Mouse (Mus musculus): ENCODE measurements around the gene Tuba3a. TPM values are rescaled to one million over a fixed set of nuclear protein-coding genes. Genes with fewer than 3 reads are reported as not detected.
A peak's percentile ranks its signal among the peaks of the same experiment; 100 is the strongest.
"Not testable (repeated sequence)": the region's sequence is repeated elsewhere in the genome, so short reads cannot be mapped to it uniquely, and the experiment has no call there.

Gene Tuba3a
- total RNA-seq, 2 experiments from 2014 or later = not detected

DNA sequence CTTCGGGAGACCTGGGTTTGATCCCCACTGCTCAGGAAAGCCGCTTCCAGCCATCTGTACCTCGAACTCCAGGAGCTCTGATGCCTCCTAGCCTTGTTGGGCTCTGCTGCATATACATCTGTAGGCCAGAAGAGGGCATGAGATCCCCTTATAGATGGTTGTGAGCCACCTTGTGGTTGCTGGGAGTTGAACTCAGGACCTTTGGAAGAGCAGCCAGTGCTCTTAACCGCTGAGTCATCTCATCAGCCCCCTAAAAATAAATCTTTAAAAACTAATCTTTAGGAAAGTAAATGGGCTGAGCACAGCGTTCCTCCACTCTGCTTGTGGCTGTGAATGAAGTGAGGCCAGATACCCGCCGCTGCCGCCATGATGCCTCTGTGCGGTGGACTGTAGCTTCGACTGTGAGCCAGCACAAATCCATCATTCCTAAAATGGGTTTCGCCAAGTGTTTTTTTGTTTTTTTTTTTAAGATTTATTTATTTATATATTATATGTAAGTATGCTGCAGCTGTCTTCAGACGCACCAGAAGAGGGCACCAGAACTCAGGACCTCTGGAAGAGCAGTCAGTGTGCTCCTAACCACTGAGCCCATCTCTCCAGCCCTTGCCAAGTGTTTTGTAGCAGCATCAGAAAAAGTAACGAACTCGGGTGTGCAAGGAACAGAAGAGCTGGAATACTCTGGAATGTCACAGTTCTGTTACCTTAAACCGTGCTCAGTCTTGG is 10.8 kb downstream of the Tuba3a start:
- Histone ChIP-seq H3K4me3 (no peak overlapping the region), H3K27ac (no peak overlapping the region)
- peak; percentile 43 for TF ChIP-seq CTCF (IDR thresholded peaks at IDR 0.05)
- DNase-seq (ENCODE audit: extremely low spot score in 1 of 2, low spot score in 2 of 2) = peak in 1 of 2 experiments; percentile 37
- intact Hi-C loops (cut with DNase I) = loop anchor here (2.0 to 5.0 kb wide), 4 partner anchors 92 to 327 kb away; partner anchors contain the start of genes Acrbp and Iffo1

- DNase-seq (ENCODE audit: extremely low spot score in 1 of 2, low spot score in 2 of 2) = no peak
- intact Hi-C loops (cut with DNase I) = loop anchor here (5.0 kb wide), 2 partner anchors 125 to 225 kb away; partner anchors contain the start of genes Acrbp and Iffo1
- no peak overlapping the region for H3K4me3 ChIP-seq
- H3K27ac ChIP-seq = no peak overlapping the region; the same call in 1 of the 2 replicates
- TF ChIP-seq CTCF (IDR thresholded peaks at IDR 0.05) = no peak
Measured at GRCm38 (mm10) chr6:125272228-125272785, 13.5 kb downstream of the Tuba3a start.

DNA sequence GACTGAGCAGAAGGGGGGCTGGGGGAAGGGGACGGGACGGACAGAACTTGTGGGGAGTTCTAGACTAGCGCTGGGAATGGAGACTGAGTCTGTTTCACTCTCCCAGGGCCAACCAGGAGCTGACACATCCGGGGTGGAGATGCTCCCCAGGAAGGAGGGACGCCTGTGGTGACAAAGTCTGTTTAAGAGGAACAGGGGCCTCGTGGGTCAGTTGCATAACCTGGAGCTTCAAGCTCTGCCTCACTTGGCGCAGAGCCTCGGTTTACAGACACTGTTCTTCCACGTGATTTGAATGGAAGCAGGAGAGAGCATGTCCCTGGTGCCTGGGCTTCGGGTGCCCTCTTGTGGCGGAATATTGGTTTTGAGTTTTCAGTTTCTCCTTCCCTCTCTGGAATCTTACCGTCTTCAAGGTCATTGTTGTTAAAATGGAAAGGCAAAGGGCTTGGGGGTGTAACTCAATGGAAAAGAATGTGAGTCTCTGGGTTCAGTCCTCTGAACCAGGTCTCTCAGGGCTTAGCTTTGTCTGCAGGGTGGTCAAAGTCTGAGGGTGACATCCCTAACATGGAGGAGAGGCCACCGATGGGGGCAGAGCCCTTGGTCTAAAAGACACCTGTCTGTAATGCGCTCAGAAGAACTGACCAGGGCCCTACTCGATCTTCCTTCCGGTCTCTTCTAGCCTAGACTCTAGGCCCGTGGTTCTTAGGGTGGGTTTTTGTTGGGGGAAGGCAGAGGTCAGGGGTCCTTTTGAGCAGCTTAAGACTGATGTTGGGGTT is 14.2 kb downstream of the Tuba3a start:
- DNase-seq (ENCODE audit: extremely low spot score in 1 of 2, low spot score in 2 of 2) = peak; percentile 89 to 92
- intact Hi-C loops (cut with DNase I) = loop anchor here (1.0 to 5.0 kb wide), 5 partner anchors 52 to 224 kb away; partner anchors contain the start of genes Acrbp, Iffo1, Mrpl51 and Ncapd2
- Histone ChIP-seq H3K4me3 (peak overlapping the region; percentile 32; the same call in 1 of the 2 replicates), H3K27ac (peak overlapping the region; percentile 61)
- peak; percentile 90 for TF ChIP-seq CTCF (IDR thresholded peaks at IDR 0.05)

DNA sequence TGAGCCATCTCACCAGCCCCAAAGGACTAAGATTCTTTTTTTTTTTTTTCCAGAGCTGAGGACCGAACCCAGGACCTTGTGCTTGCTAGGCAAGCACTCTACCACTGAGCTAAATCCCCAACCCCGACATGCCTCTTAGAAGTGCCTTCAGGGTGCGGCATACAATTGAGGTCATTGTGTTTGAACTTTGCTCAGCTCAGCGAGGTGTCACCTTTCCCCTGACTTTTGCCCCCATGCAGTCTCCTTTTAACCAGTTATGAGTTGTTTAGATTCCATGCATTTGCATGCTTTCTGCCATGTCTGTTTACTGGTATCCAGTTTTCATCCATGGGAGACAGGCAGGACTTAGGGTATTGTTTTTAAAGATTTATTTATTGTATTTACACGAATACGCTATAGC is 17.0 kb downstream of the Tuba3a start:
- no peak for TF ChIP-seq CTCF (IDR thresholded peaks at IDR 0.05)
- Histone ChIP-seq H3K27ac (no peak overlapping the region), H3K4me3 (no peak overlapping the region)
- intact Hi-C loops (cut with DNase I) = loop anchor here (5.0 kb wide), 1 partner anchor 36 kb away; the partner anchor contains the start of gene Tapbpl
- DNase-seq (ENCODE audit: extremely low spot score in 1 of 2, low spot score in 2 of 2) = no peak

DNA sequence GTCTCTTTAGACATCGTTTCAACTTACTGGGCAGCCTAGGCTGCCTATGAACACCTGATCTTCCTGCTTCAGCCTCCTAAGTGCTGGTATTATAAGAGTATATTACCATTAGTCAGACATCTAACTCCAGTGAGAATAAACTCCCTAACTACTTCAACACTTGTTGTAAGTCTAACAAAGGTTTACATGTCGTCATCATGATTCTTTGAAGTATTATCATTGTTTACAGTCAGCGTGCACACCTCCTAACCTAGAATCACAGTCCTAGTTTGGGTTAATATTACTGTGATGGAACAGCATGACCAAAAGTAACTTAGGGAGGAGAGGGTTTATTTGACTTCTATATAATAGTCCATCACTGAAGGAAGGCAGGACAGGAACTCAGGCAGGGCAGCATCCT is 18.4 kb downstream of the Tuba3a start:
- Histone ChIP-seq H3K27ac (no peak overlapping the region), H3K4me3 (no peak overlapping the region)
- intact Hi-C loops (cut with DNase I) = loop anchor here (2.0 to 5.0 kb wide), 2 partner anchors 35 to 69 kb away; partner anchors contain the start of gene Tapbpl
- no peak for TF ChIP-seq CTCF (IDR thresholded peaks at IDR 0.05)
- no peak for DNase-seq (ENCODE audit: extremely low spot score in 1 of 2, low spot score in 2 of 2)

GRCm38 (mm10) chr6:125266600-125266999 is 19.2 kb downstream of the Tuba3a start:
- DNase-seq (ENCODE audit: extremely low spot score in 1 of 2, low spot score in 2 of 2); H3K27ac ChIP-seq; H3K4me3 ChIP-seq: not testable (repeated sequence)
- peak; percentile 10 for TF ChIP-seq CTCF (IDR thresholded peaks at IDR 0.05)
- intact Hi-C loops (cut with DNase I) = loop anchor here (2.0 to 5.0 kb wide), 2 partner anchors 34 to 68 kb away; partner anchors contain the start of gene Tapbpl

- Histone ChIP-seq H3K27ac (no peak overlapping the region), H3K4me3 (no peak overlapping the region)
- no peak for DNase-seq (ENCODE audit: extremely low spot score in 1 of 2, low spot score in 2 of 2)
- intact Hi-C loops (cut with DNase I) = loop anchor here (2.0 to 5.0 kb wide), 2 partner anchors 34 to 67 kb away; partner anchors contain the start of gene Tapbpl
- no peak for TF ChIP-seq CTCF (IDR thresholded peaks at IDR 0.05)
Measured at GRCm38 (mm10) chr6:125266091-125266490, 19.8 kb downstream of the Tuba3a start.

GRCm38 (mm10) chr6:125265239-125265638 is 20.6 kb downstream of the Tuba3a start:
- no peak overlapping the region for H3K27ac ChIP-seq
- DNase-seq (ENCODE audit: extremely low spot score in 1 of 2, low spot score in 2 of 2) = peak; percentile 47 to 59
- no peak overlapping the region for H3K4me3 ChIP-seq
- intact Hi-C loops (cut with DNase I) = loop anchor here (5.0 kb wide), 1 partner anchor 33 kb away; the partner anchor contains the start of gene Tapbpl
- no peak for TF ChIP-seq CTCF (IDR thresholded peaks at IDR 0.05)

GRCm38 (mm10) chr6:125264219-125264618 is 21.6 kb downstream of the Tuba3a start:
- intact Hi-C loops (cut with DNase I) = no loop called here
- no peak for TF ChIP-seq CTCF (IDR thresholded peaks at IDR 0.05)

DNA sequence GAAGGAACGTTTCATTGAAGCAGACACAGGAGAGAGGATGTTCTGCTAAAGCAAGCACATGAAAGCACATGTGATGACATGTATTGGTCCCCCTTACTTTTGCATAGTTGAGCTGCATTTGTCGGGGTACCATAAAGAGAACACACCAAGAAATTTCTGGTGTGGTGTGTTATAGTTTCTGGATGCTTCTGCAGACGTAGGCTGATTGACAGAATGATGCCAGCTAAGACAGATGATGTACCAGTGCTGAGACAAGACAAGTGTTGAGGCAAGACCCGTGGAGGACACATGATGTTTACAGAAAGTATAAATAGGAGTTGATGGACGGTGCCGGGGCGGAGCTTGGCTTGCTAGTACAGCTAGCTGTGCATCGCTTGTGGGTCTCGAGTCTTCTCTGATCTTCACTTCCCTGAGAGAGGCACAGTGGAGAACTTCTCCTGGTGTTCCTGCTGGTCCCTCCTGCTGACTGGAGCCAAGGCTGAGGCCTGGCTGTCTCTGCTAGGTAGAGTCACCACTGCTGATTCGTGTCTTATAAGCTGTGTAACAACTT is 25.8 kb downstream of the Tuba3a start:
- intact Hi-C loops (cut with DNase I) = loop anchor here (2.0 kb wide), 1 partner anchor 257 kb away; no protein-coding TSS in a partner anchor
- Histone ChIP-seq H3K27ac (no peak overlapping the region), H3K4me3 (no peak overlapping the region)
- no peak for DNase-seq (ENCODE audit: extremely low spot score in 1 of 2, low spot score in 2 of 2)
- no peak for TF ChIP-seq CTCF (IDR thresholded peaks at IDR 0.05)

More at GRCm38 (mm10) chr6:125264219-125264618, 21.6 kb downstream of the Tuba3a start:
- no peak for DNase-seq (ENCODE audit: extremely low spot score in 1 of 2, low spot score in 2 of 2)
- H3K27ac ChIP-seq = no peak overlapping the region
- no peak overlapping the region for H3K4me3 ChIP-seq
